Mouse (Mus musculus) forebrain, embryonic 11.5 days (tissue): Measurements from ENCODE around the gene Adamts5. TPM values are rescaled to one million over a fixed set of nuclear protein-coding genes. Genes with fewer than 3 reads are reported as not detected.
A peak's percentile ranks its signal among the peaks of the same experiment; 100 is the strongest.

Experiments
- ATAC-seq: fragments of 200-750 bp; cut with Nextera tagmentation; replicated peaks from 2 replicates; pipeline ENCODE4 v1.8.0; 2017; ENCODE audit warnings: moderate TSS enrichment; ENCODE audit not compliant: low FRiP score
- DNase-seq: peaks from one replicate; pipeline ENCODE4 v3.0.0-alpha.2; 2017; ENCODE audit warnings: low spot score
- H3K27ac ChIP-seq: fragments of 300-500 bp; sonication (generic); 2 replicates; pipeline ENCODE4 v1.5.1; 2014; ENCODE audit warnings: low read depth, low read length
- H3K27me3 ChIP-seq: fragments of 300-500 bp; sonication (generic); 2 replicates; pipeline ENCODE4 v1.6.1; 2014; ENCODE audit warnings: mild to moderate bottlenecking, low read length, mixed read lengths; ENCODE audit not compliant: control insufficient read depth, insufficient read depth
- H3K36me3 ChIP-seq: fragments of 300-500 bp; sonication (generic); 2 replicates; pipeline ENCODE4 v1.6.1; 2014; ENCODE audit warnings: mild to moderate bottlenecking, low read length, moderate library complexity, mixed read lengths; ENCODE audit not compliant: control insufficient read depth, insufficient read depth
- H3K4me1 ChIP-seq: fragments of 300-500 bp; sonication (generic); replicated peaks from 2 replicates; pipeline ENCODE4 v1.6.1; 2014; ENCODE audit warnings: low read length, mixed read lengths; ENCODE audit not compliant: control insufficient read depth, insufficient read depth
- H3K4me2 ChIP-seq: fragments of 300-500 bp; sonication (generic); 2 replicates; pipeline ENCODE4 v1.6.1; 2014; ENCODE audit warnings: low read depth, mild to moderate bottlenecking, low read length, moderate library complexity, mixed read lengths; ENCODE audit not compliant: severe bottlenecking
- H3K4me3 ChIP-seq: fragments of 300-500 bp; sonication (generic); 2 replicates; pipeline ENCODE4 v1.5.1; 2014; ENCODE audit warnings: low read depth, low read length
- H3K9ac ChIP-seq: fragments of 300-500 bp; sonication (generic); 2 replicates; pipeline ENCODE4 v1.6.1; 2014; ENCODE audit warnings: low read length
- H3K9me3 ChIP-seq: fragments of 300-500 bp; sonication (generic); 2 replicates; pipeline ENCODE4 v1.6.1; 2016; ENCODE audit warnings: low read length, mixed read lengths; ENCODE audit not compliant: control insufficient read depth
- WGBS: fragments of 180-500 bp; shearing (Covaris S2); extraction: QIAGEN DNeasy Blood & Tissue Kit; methylation state at CpG from one replicate; pipeline ENCODE4 v1.1.7; 2014; 5-methylcytosine and 5-hydroxymethylcytosine counted together
- polyA plus RNA-seq: library from polyadenylated mRNA; unstranded; fragments of >200 nt; fragmentation: Nextera tagmentation; extraction: Ambion mirVana; gene quantifications from 2 replicates; pipeline ENCODE4 v1.2.1, GENCODE M21; 2014

Adamts5 gene
- polyA plus RNA-seq, 1 experiment from 2014 or later: 0.72 TPM

- ATAC-seq (no peak), DNase-seq (no peak)
- H3K4me2 ChIP-seq: no peak overlapping the region
- H3K9me3 ChIP-seq: no peaks in the 10 kb centered on the region
- no peak overlapping the region for H3K27ac ChIP-seq
- H3K9ac ChIP-seq: no peak overlapping the region
- 91% methylated on average over 10 of the region's 10 CpGs for WGBS
- H3K36me3 ChIP-seq: no peaks in the 10 kb centered on the region
- H3K27me3 ChIP-seq: peaks cover 8% of the 10 kb centered on the region
- no peak overlapping the region for H3K4me3 ChIP-seq
- peaks cover 4% of the 10 kb centered on the region; the same call in 1 of the 2 replicates for H3K4me1 ChIP-seq
Observed at GRCm38 (mm10) chr16:85898816-85899215, 2.8 kb downstream of the Adamts5 start.

GRCm38 (mm10) chr16:85898391-85898790 lies 3.2 kb downstream of the Adamts5 start:
- no peaks in the 10 kb centered on the region for H3K9me3 ChIP-seq
- H3K27me3 ChIP-seq: peaks cover 8% of the 10 kb centered on the region
- WGBS: 75% methylated on average over 4 of the region's 4 CpGs

GRCm38 (mm10) chr16:85897854-85898253 lies 3.8 kb downstream of the Adamts5 start:
- DNase-seq: no peak
- no peak overlapping the region for H3K4me2 ChIP-seq
- WGBS: 91% methylated on average over 3 of the region's 3 CpGs

More at GRCm38 (mm10) chr16:85898391-85898790, 3.2 kb downstream of the Adamts5 start:
- no peak for DNase-seq
- no peak for ATAC-seq
- Histone ChIP-seq H3K4me3 (no peak overlapping the region), H3K4me2 (no peak overlapping the region), H3K27ac (no peak overlapping the region), H3K4me1 (peaks cover 4% of the 10 kb centered on the region; the same call in 1 of the 2 replicates), H3K36me3 (no peaks in the 10 kb centered on the region), H3K9ac (no peak overlapping the region)

GRCm38 (mm10) chr16:85895948-85896347 lies 5.7 kb downstream of the Adamts5 start:
- Histone ChIP-seq H3K4me1 (peaks cover 4% of the 10 kb centered on the region; the same call in 1 of the 2 replicates), H3K36me3 (no peaks in the 10 kb centered on the region), H3K27ac (no peak overlapping the region), H3K9me3 (no peaks in the 10 kb centered on the region), H3K27me3 (peaks cover 6% of the 10 kb centered on the region), H3K4me2 (no peak overlapping the region), H3K9ac (no peak overlapping the region), H3K4me3 (no peak overlapping the region)
- no peak for ATAC-seq
- 91% methylated on average over 4 of the region's 4 CpGs for WGBS
- no peak for DNase-seq

More at GRCm38 (mm10) chr16:85897854-85898253, 3.8 kb downstream of the Adamts5 start:
- Histone ChIP-seq H3K9ac (no peak overlapping the region), H3K27me3 (peaks cover 8% of the 10 kb centered on the region), H3K27ac (no peak overlapping the region), H3K4me1 (peaks cover 4% of the 10 kb centered on the region; the same call in 1 of the 2 replicates), H3K4me3 (no peak overlapping the region), H3K36me3 (no peaks in the 10 kb centered on the region), H3K9me3 (no peaks in the 10 kb centered on the region)
- ATAC-seq: no peak

GRCm38 (mm10) chr16:85889778-85890177 lies 11.8 kb downstream of the Adamts5 start:
- no peaks in the 10 kb centered on the region for H3K9me3 ChIP-seq
- no peaks in the 10 kb centered on the region for H3K4me1 ChIP-seq
- no peaks in the 10 kb centered on the region for H3K27me3 ChIP-seq
- H3K27ac ChIP-seq: no peak overlapping the region
- H3K4me2 ChIP-seq: no peak overlapping the region
- 66% methylated on average over 5 of the region's 5 CpGs for WGBS
- no peak overlapping the region for H3K4me3 ChIP-seq
- DNase-seq (no peak), ATAC-seq (peak; percentile 75)
- H3K36me3 ChIP-seq: no peaks in the 10 kb centered on the region
- H3K9ac ChIP-seq: no peak overlapping the region

GRCm38 (mm10) chr16:85887289-85888051 lies 14.2 kb downstream of the Adamts5 start:
- 75% methylated on average over 13 of the region's 13 CpGs for WGBS
- H3K4me2 ChIP-seq: no peak overlapping the region
- DNase-seq (no peak), ATAC-seq (0 out of 2 replicates have a peak, but pooled peaks have one; percentile 34)
- no peaks in the 10 kb centered on the region for H3K9me3 ChIP-seq
- H3K36me3 ChIP-seq: no peaks in the 10 kb centered on the region
- H3K4me1 ChIP-seq: no peaks in the 10 kb centered on the region
- no peak overlapping the region for H3K4me3 ChIP-seq
- H3K9ac ChIP-seq: no peak overlapping the region
- H3K27ac ChIP-seq: no peak overlapping the region
- H3K27me3 ChIP-seq: no peaks in the 10 kb centered on the region

- H3K4me2 ChIP-seq: no peak overlapping the region
- no peak for ATAC-seq
- WGBS: 91% methylated on average over 7 of the region's 7 CpGs
Observed at GRCm38 (mm10) chr16:85879075-85879474, 22.6 kb downstream of the Adamts5 start.

GRCm38 (mm10) chr16:85874141-85874540 lies 27.5 kb downstream of the Adamts5 start:
- Histone ChIP-seq H3K4me1 (no peaks in the 10 kb centered on the region), H3K4me2 (no peak overlapping the region), H3K9ac (no peak overlapping the region), H3K9me3 (no peaks in the 10 kb centered on the region), H3K4me3 (no peak overlapping the region), H3K27me3 (no peaks in the 10 kb centered on the region), H3K27ac (no peak overlapping the region), H3K36me3 (no peaks in the 10 kb centered on the region)
- 91% methylated on average over 3 of the region's 3 CpGs for WGBS
- DNase-seq (no peak), ATAC-seq (no peak)

More at GRCm38 (mm10) chr16:85879075-85879474, 22.6 kb downstream of the Adamts5 start:
- Histone ChIP-seq H3K9ac (no peak overlapping the region), H3K4me1 (no peaks in the 10 kb centered on the region), H3K27me3 (no peaks in the 10 kb centered on the region), H3K9me3 (no peaks in the 10 kb centered on the region), H3K27ac (no peak overlapping the region), H3K4me3 (no peak overlapping the region), H3K36me3 (no peaks in the 10 kb centered on the region)
- no peak for DNase-seq

- no peaks in the 10 kb centered on the region for H3K36me3 ChIP-seq
- no peaks in the 10 kb centered on the region for H3K27me3 ChIP-seq
- no peak for ATAC-seq
- no peak overlapping the region for H3K4me3 ChIP-seq
- no peak overlapping the region for H3K4me2 ChIP-seq
- no peak overlapping the region for H3K9ac ChIP-seq
- H3K27ac ChIP-seq: no peak overlapping the region
- no peaks in the 10 kb centered on the region for H3K9me3 ChIP-seq
- H3K4me1 ChIP-seq: no peaks in the 10 kb centered on the region
- no peak for DNase-seq
- 83% methylated on average over 2 of the region's 2 CpGs for WGBS
Observed at GRCm38 (mm10) chr16:85871971-85872370, 29.7 kb downstream of the Adamts5 start.
